Mouse (Mus musculus): ENCODE results near the gene A930004D18Rik. TPM values are rescaled to one million over a fixed set of nuclear protein-coding genes. Genes with fewer than 3 reads are reported as not detected.

The A930004D18Rik gene
- polyA plus RNA-seq, 1 experiment: 1.7 TPM

GRCm38 (mm10) chr2:18064941-18065707 is 27.6 kb upstream of the A930004D18Rik start:
- DNase-seq: peak; percentile 85
- H3K36me3 ChIP-seq (ENCODE audit: control insufficient read depth, insufficient read depth, low read length): no peaks in the 10 kb centered on the region
- under 1% methylated on average over 65 of the region's 85 CpGs for WGBS

GRCm38 (mm10) chr2:18064356-18064858 is 26.9 kb upstream of the A930004D18Rik start:
- H3K27ac ChIP-seq (ENCODE audit: insufficient read depth, low read depth, low read length): peak overlapping the region; percentile 98
- H3K36me3 ChIP-seq (ENCODE audit: control insufficient read depth, insufficient read depth, low read length): no peaks in the 10 kb centered on the region
- peak overlapping the region; percentile 88 for H3K4me3 ChIP-seq (ENCODE audit: insufficient read depth, low read depth, low read length)
- TF ChIP-seq POLR2A (IDR thresholded peaks at IDR 0.05; ENCODE audit: low read depth, low read length): peak; percentile 65
- TF ChIP-seq CTCF (conservative IDR thresholded peaks at IDR 0.05; ENCODE audit: insufficient read depth, insufficient read length, low read depth, low read length): no peak
- H3K27me3 ChIP-seq (replicated peaks; ENCODE audit: control insufficient read depth, insufficient read depth, low read length): no peaks in the 10 kb centered on the region
- peaks cover 11% of the 10 kb centered on the region; the same call in 1 of the 2 replicates for H3K4me1 ChIP-seq (ENCODE audit: control insufficient read depth, insufficient read depth, low read length)
- WGBS: 1% methylated on average over 58 of the region's 58 CpGs
- peak; percentile 95 for DNase-seq

More at GRCm38 (mm10) chr2:18064941-18065707, 27.6 kb upstream of the A930004D18Rik start:
- H3K4me3 ChIP-seq (ENCODE audit: insufficient read depth, low read depth, low read length): peak overlapping the region; percentile 88
- peak overlapping the region; percentile 99 for H3K27ac ChIP-seq (ENCODE audit: insufficient read depth, low read depth, low read length)
- peaks cover 13% of the 10 kb centered on the region; the same call in 1 of the 2 replicates for H3K4me1 ChIP-seq (ENCODE audit: control insufficient read depth, insufficient read depth, low read length)
- peak; percentile 47 for TF ChIP-seq POLR2A (IDR thresholded peaks at IDR 0.05; ENCODE audit: low read depth, low read length)
- TF ChIP-seq CTCF (conservative IDR thresholded peaks at IDR 0.05; ENCODE audit: insufficient read depth, insufficient read length, low read depth, low read length): no peak
- H3K27me3 ChIP-seq (replicated peaks; ENCODE audit: control insufficient read depth, insufficient read depth, low read length): no peaks in the 10 kb centered on the region

- WGBS: 0% methylated on average over 18 of the region's 18 CpGs
- 0 out of 2 replicates have a peak, but pooled peaks have one; percentile 12 for TF ChIP-seq CTCF (conservative IDR thresholded peaks at IDR 0.05; ENCODE audit: insufficient read depth, insufficient read length, low read depth, low read length)
- no peak for TF ChIP-seq POLR2A (IDR thresholded peaks at IDR 0.05; ENCODE audit: low read depth, low read length)
- H3K4me1 ChIP-seq (ENCODE audit: control insufficient read depth, insufficient read depth, low read length): peaks cover 10% of the 10 kb centered on the region; the same call in 1 of the 2 replicates
- H3K4me3 ChIP-seq (ENCODE audit: insufficient read depth, low read depth, low read length): peak overlapping the region; percentile 88
- H3K27ac ChIP-seq (ENCODE audit: insufficient read depth, low read depth, low read length): peak overlapping the region; percentile 98
- DNase-seq: peak; percentile 87
- H3K27me3 ChIP-seq (replicated peaks; ENCODE audit: control insufficient read depth, insufficient read depth, low read length): no peaks in the 10 kb centered on the region
- H3K36me3 ChIP-seq (ENCODE audit: control insufficient read depth, insufficient read depth, low read length): no peaks in the 10 kb centered on the region
Measured at GRCm38 (mm10) chr2:18063763-18064251, 26.3 kb upstream of the A930004D18Rik start.

- no peak for DNase-seq
- TF ChIP-seq CTCF (conservative IDR thresholded peaks at IDR 0.05; ENCODE audit: insufficient read depth, insufficient read length, low read depth, low read length) (no peak), POLR2A (IDR thresholded peaks at IDR 0.05; ENCODE audit: low read depth, low read length) (no peak)
- Histone ChIP-seq H3K27ac (ENCODE audit: insufficient read depth, low read depth, low read length) (no peak overlapping the region), H3K36me3 (ENCODE audit: control insufficient read depth, insufficient read depth, low read length) (no peaks in the 10 kb centered on the region), H3K4me1 (ENCODE audit: control insufficient read depth, insufficient read depth, low read length) (peaks cover 5% of the 10 kb centered on the region; the same call in 1 of the 2 replicates), H3K27me3 (replicated peaks; ENCODE audit: control insufficient read depth, insufficient read depth, low read length) (no peaks in the 10 kb centered on the region), H3K4me3 (ENCODE audit: insufficient read depth, low read depth, low read length) (no peak overlapping the region)
- 100% methylated on average over 1 of the region's 1 CpGs for WGBS
Measured at GRCm38 (mm10) chr2:18060396-18060795, 22.9 kb upstream of the A930004D18Rik start.

- Histone ChIP-seq H3K4me1 (ENCODE audit: control insufficient read depth, insufficient read depth, low read length) (peaks cover 7% of the 10 kb centered on the region; the same call in 1 of the 2 replicates), H3K36me3 (ENCODE audit: control insufficient read depth, insufficient read depth, low read length) (no peaks in the 10 kb centered on the region), H3K27me3 (replicated peaks; ENCODE audit: control insufficient read depth, insufficient read depth, low read length) (no peaks in the 10 kb centered on the region), H3K27ac (ENCODE audit: insufficient read depth, low read depth, low read length) (no peak overlapping the region), H3K4me3 (ENCODE audit: insufficient read depth, low read depth, low read length) (no peak overlapping the region)
- TF ChIP-seq CTCF (conservative IDR thresholded peaks at IDR 0.05; ENCODE audit: insufficient read depth, insufficient read length, low read depth, low read length): no peak
- WGBS: 97% methylated on average over 1 of the region's 1 CpGs
- DNase-seq: no peak
Measured at GRCm38 (mm10) chr2:18059891-18060290, 22.4 kb upstream of the A930004D18Rik start.

- Histone ChIP-seq H3K4me3 (ENCODE audit: insufficient read depth, low read depth, low read length) (no peak overlapping the region), H3K36me3 (ENCODE audit: control insufficient read depth, insufficient read depth, low read length) (no peaks in the 10 kb centered on the region), H3K27me3 (replicated peaks; ENCODE audit: control insufficient read depth, insufficient read depth, low read length) (no peaks in the 10 kb centered on the region), H3K4me1 (ENCODE audit: control insufficient read depth, insufficient read depth, low read length) (peaks cover 7% of the 10 kb centered on the region; the same call in 1 of the 2 replicates), H3K27ac (ENCODE audit: insufficient read depth, low read depth, low read length) (no peak overlapping the region)
- TF ChIP-seq POLR2A (IDR thresholded peaks at IDR 0.05; ENCODE audit: low read depth, low read length) (no peak), CTCF (conservative IDR thresholded peaks at IDR 0.05; ENCODE audit: insufficient read depth, insufficient read length, low read depth, low read length) (no peak)
- 74% methylated on average over 2 of the region's 2 CpGs for WGBS
- DNase-seq: no peak
Measured at GRCm38 (mm10) chr2:18059063-18059462, 21.5 kb upstream of the A930004D18Rik start.

GRCm38 (mm10) chr2:18058146-18058708 is 20.7 kb upstream of the A930004D18Rik start:
- Histone ChIP-seq H3K4me3 (ENCODE audit: insufficient read depth, low read depth, low read length) (no peak overlapping the region), H3K4me1 (ENCODE audit: control insufficient read depth, insufficient read depth, low read length) (peaks cover 7% of the 10 kb centered on the region; the same call in 1 of the 2 replicates), H3K27ac (ENCODE audit: insufficient read depth, low read depth, low read length) (peak overlapping the region; percentile 100), H3K36me3 (ENCODE audit: control insufficient read depth, insufficient read depth, low read length) (no peaks in the 10 kb centered on the region), H3K27me3 (replicated peaks; ENCODE audit: control insufficient read depth, insufficient read depth, low read length) (no peaks in the 10 kb centered on the region)
- DNase-seq: no peak
- TF ChIP-seq POLR2A (IDR thresholded peaks at IDR 0.05; ENCODE audit: low read depth, low read length) (no peak), CTCF (conservative IDR thresholded peaks at IDR 0.05; ENCODE audit: insufficient read depth, insufficient read length, low read depth, low read length) (no peak)
- 44% methylated on average over 9 of the region's 9 CpGs for whole genome bisulfite sequencing

All from kidney, adult 2 months (tissue).